Mouse (Mus musculus) heart, embryonic 14.5 days (tissue): ENCODE data around the gene Pira2. TPM values are rescaled to one million over a fixed set of nuclear protein-coding genes. Genes with fewer than 3 reads are reported as not detected.
"Not testable (repeated sequence)": the region's sequence is repeated elsewhere in the genome, so short reads cannot be mapped to it uniquely, and the experiment has no call there.

Experiments
- ATAC-seq: fragments of 200-750 bp; cut with Nextera tagmentation; 2 replicates; pipeline ENCODE4 v1.8.0; 2017; ENCODE audit warnings: low read depth, moderate TSS enrichment; ENCODE audit not compliant: insufficient number of reproducible peaks, insufficient read depth, low FRiP score
- H3K27ac ChIP-seq, 2 experiments: fragments of 200-500 bp in 1 of 2; fragments of 300-500 bp in 1 of 2; sonication (generic) in 1 of 2; replicated peaks in 1 of 2; 2 replicates each; pipeline ENCODE4 v1.5.1; 2012 to 2014; ENCODE audit warnings: low read depth in 2 of 2, low read length in 2 of 2, control low read depth in 1 of 2, mild to moderate bottlenecking in 1 of 2, mixed read lengths in 1 of 2; ENCODE audit not compliant: control insufficient read depth in 1 of 2, insufficient read depth in 1 of 2
- H3K27me3 ChIP-seq: fragments of 300-500 bp; sonication (generic); 2 replicates; pipeline ENCODE4 v1.6.1; 2014; ENCODE audit warnings: mild to moderate bottlenecking, low read length, control low read depth; ENCODE audit not compliant: control insufficient read depth, insufficient read depth
- H3K36me3 ChIP-seq: fragments of 300-500 bp; sonication (generic); 2 replicates; pipeline ENCODE4 v1.6.1; 2014; ENCODE audit warnings: mild to moderate bottlenecking, control low read depth, low read length, mixed read lengths; ENCODE audit not compliant: control insufficient read depth, insufficient read depth
- H3K4me1 ChIP-seq, 2 experiments: fragments of 200-500 bp in 1 of 2; fragments of 300-500 bp in 1 of 2; sonication (generic) in 1 of 2; 2 replicates each; pipeline ENCODE4 v1.6.1; 2012 to 2014; ENCODE audit warnings: low read length in 2 of 2, control low read depth in 1 of 2, mixed read lengths in 1 of 2; ENCODE audit not compliant: control insufficient read depth in 2 of 2, insufficient read depth in 2 of 2
- H3K4me2 ChIP-seq: fragments of 300-500 bp; sonication (generic); 2 replicates; pipeline ENCODE4 v1.6.1; 2014; ENCODE audit warnings: mild to moderate bottlenecking, low read length
- H3K4me3 ChIP-seq, 2 experiments: fragments of 200-500 bp in 1 of 2; fragments of 300-500 bp in 1 of 2; sonication (generic) in 1 of 2; 2 replicates each; pipeline ENCODE4 v1.5.1; 2012 to 2014; ENCODE audit warnings: low read length in 2 of 2, mild to moderate bottlenecking in 2 of 2, control low read depth in 1 of 2, low read depth in 1 of 2, moderate library complexity in 1 of 2; ENCODE audit not compliant: control insufficient read depth in 1 of 2, insufficient read depth in 1 of 2
- H3K9ac ChIP-seq: fragments of 300-500 bp; sonication (generic); 2 replicates; pipeline ENCODE4 v1.6.1; 2014; ENCODE audit warnings: mild to moderate bottlenecking, low read length
- H3K9me3 ChIP-seq: fragments of 300-500 bp; sonication (generic); 2 replicates; pipeline ENCODE4 v1.6.1; 2016; ENCODE audit warnings: low read length, control low read depth; ENCODE audit not compliant: control insufficient read depth
- polyA plus RNA-seq: library from polyadenylated mRNA; unstranded; fragments of >200 nt; fragmentation: Nextera tagmentation; extraction: Ambion mirVana; gene quantifications from 2 replicates; pipeline ENCODE4 v1.2.1, GENCODE M21; 2014

The Pira2 gene
- polyA plus RNA-seq, 1 experiment from 2014 or later = 0.15 TPM

DNA sequence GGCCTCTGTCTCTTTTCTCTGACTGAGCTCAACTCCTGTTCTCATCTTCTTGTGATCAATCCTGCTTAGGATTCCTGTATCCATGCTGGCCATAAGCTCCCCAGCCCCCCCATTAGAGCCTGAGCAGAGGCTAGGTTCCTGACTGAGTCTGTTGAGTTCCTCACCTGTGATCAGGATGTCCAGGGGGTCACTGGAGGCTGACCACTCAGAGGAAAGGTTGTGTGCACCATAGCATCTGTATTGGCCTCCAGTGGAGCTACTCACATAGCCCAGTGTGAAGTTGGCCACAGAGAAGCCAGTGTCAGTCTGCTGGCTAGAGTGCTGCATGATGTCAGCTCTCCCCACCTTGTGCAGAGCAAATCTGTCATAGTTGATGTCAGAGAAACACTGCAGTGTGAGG is 48.6 kb downstream of the Pira2 start:
- not testable (repeated sequence) for H3K4me3 ChIP-seq, H3K4me2 ChIP-seq, H3K9me3 ChIP-seq, H3K4me1 ChIP-seq, H3K36me3 ChIP-seq, H3K27ac ChIP-seq, H3K9ac ChIP-seq, ATAC-seq, H3K27me3 ChIP-seq

Other genes with a start within 250 kb of the Pira2 start
- gene Oscar, start 228.9 kb downstream of the Pira2 start, polyA plus RNA-seq = 0.15 TPM in 2 replicates
- 962 and 1,026 TPM in 2 replicates for gene Ndufa3, start 227.7 kb downstream of the Pira2 start, polyA plus RNA-seq
- gene Tfpt, start 215.1 kb downstream of the Pira2 start, polyA plus RNA-seq = 13.7 and 18.2 TPM in 2 replicates
- 51.9 and 54.8 TPM in 2 replicates for gene Prpf31, start 215.1 kb downstream of the Pira2 start, polyA plus RNA-seq
- 30.4 and 32.4 TPM in 2 replicates for gene Cnot3, start 199.8 kb downstream of the Pira2 start, polyA plus RNA-seq
- gene Leng1, start 179.2 kb downstream of the Pira2 start, polyA plus RNA-seq = 15.5 and 16.0 TPM in 2 replicates
- 2.9 and 3.9 TPM in 2 replicates for gene Tmc4, start 167.5 kb downstream of the Pira2 start, polyA plus RNA-seq
- gene Tsen34, start 152.2 kb downstream of the Pira2 start, polyA plus RNA-seq = 205 and 234 TPM in 2 replicates
- 25.5 and 28.4 TPM in 2 replicates for gene Mboat7, start 151.5 kb downstream of the Pira2 start, polyA plus RNA-seq
- gene Rps9, start 141.1 kb downstream of the Pira2 start, polyA plus RNA-seq = 914 and 1,003 TPM in 2 replicates
- gene Pirb, start 124.7 kb downstream of the Pira2 start, polyA plus RNA-seq = 0.27 and 0.97 TPM in 2 replicates
- gene Gm15448, start 19.4 kb downstream of the Pira2 start, polyA plus RNA-seq = not detected in 2 replicates
- not detected in 2 replicates for gene Gm14548, start 53.1 kb upstream of the Pira2 start, polyA plus RNA-seq
- 0.11 TPM in 1 of 2 replicates, not detected in the other for gene Lilra6, start 70.5 kb upstream of the Pira2 start, polyA plus RNA-seq
- 0.99 and 2.3 TPM in 2 replicates for gene Lair1, start 218.2 kb upstream of the Pira2 start, polyA plus RNA-seq